Mouse (Mus musculus) MEL (cell line): ENCODE results near the gene Hmmr. TPM values are rescaled to one million over a fixed set of nuclear protein-coding genes. Genes with fewer than 3 reads are reported as not detected.

Source experiments
- DNase-seq: peaks from one replicate; pipeline ENCODE4 v3.0.0; 2011; ENCODE audit warnings: low read depth, low spot score
- H3K27ac ChIP-seq: 2 replicates; pipeline ENCODE4 v1.5.1; 2012; ENCODE audit warnings: low read depth, mild to moderate bottlenecking, control low read depth, low read length, moderate library complexity; ENCODE audit not compliant: control insufficient read depth
- H3K27me3 ChIP-seq, 2 experiments: fragments of 150-350 bp in 1 of 2; sonication (generic) in 1 of 2; 2 replicates each; pipeline ENCODE4 v1.6.1; 2012; ENCODE audit warnings: low read length in 2 of 2, mild to moderate bottlenecking in 2 of 2, improper control_type of control experiment in 1 of 2, moderate library complexity in 1 of 2; ENCODE audit not compliant: insufficient read depth in 2 of 2, control insufficient read depth in 1 of 2
- H3K36me3 ChIP-seq, 2 experiments: 2 replicates each; pipeline ENCODE4 v1.6.1; 2012 to 2014; ENCODE audit warnings: low read length in 2 of 2, improper control_type of control experiment in 1 of 2, inconsistent platforms in 1 of 2, mild to moderate bottlenecking in 1 of 2; ENCODE audit not compliant: insufficient read depth in 2 of 2, control insufficient read depth in 1 of 2
- H3K4me1 ChIP-seq, 2 experiments: fragments of 150-350 bp in 1 of 2; sonication (generic) in 1 of 2; 2 replicates each; pipeline ENCODE4 v1.6.1; 2012; ENCODE audit warnings: low read length in 2 of 2, improper control_type of control experiment in 1 of 2, mild to moderate bottlenecking in 1 of 2; ENCODE audit not compliant: insufficient read depth in 2 of 2, control insufficient read depth in 1 of 2
- H3K4me3 ChIP-seq, 2 experiments: fragments of 150-350 bp in 1 of 2; sonication (generic) in 1 of 2; 2 replicates each; pipeline ENCODE4 v1.5.1; 2012; ENCODE audit warnings: low read depth in 2 of 2, low read length in 2 of 2, mild to moderate bottlenecking in 2 of 2, moderate library complexity in 2 of 2, control low read depth in 1 of 2, improper control_type of control experiment in 1 of 2; ENCODE audit not compliant: control insufficient read depth in 1 of 2, insufficient read depth in 1 of 2
- H3K79me2 ChIP-seq: 2 replicates; pipeline ENCODE4 v1.6.1; 2012; ENCODE audit warnings: mild to moderate bottlenecking, low read length, moderate library complexity; ENCODE audit not compliant: control insufficient read depth, poor library complexity, insufficient read depth
- H3K9ac ChIP-seq: 2 replicates; pipeline ENCODE4 v1.6.1; 2012; ENCODE audit warnings: low read depth, mild to moderate bottlenecking, control low read depth, low read length, moderate library complexity; ENCODE audit not compliant: control insufficient read depth, poor library complexity, severe bottlenecking
- H3K9me3 ChIP-seq: fragments of 150-350 bp; sonication (generic); replicated peaks from 2 replicates; pipeline ENCODE4 v1.6.1; 2012; ENCODE audit warnings: mild to moderate bottlenecking, low read length, improper control_type of control experiment, moderate library complexity; ENCODE audit not compliant: insufficient read depth
- CTCF ChIP-seq, 3 experiments: IDR thresholded peaks in 2 of 3; conservative IDR thresholded peaks in 1 of 3; 2 replicates each; pipeline ENCODE4 v1.5.1; 2011 to 2012; ENCODE audit warnings: low read length in 3 of 3, low read depth in 2 of 3, mild to moderate bottlenecking in 2 of 3, improper control_type of control experiment in 1 of 3, inconsistent platforms in 1 of 3, mixed read lengths in 1 of 3, moderate library complexity in 1 of 3; ENCODE audit not compliant: control insufficient read depth in 1 of 3, insufficient read depth in 1 of 3, poor library complexity in 1 of 3, severe bottlenecking in 1 of 3
- ELF1 ChIP-seq: IDR thresholded peaks from 2 replicates; pipeline ENCODE4 v1.6.1; 2014; ENCODE audit warnings: low read depth, mild to moderate bottlenecking, inconsistent platforms, low read length, improper control_type of control experiment, moderate library complexity
- MAFK ChIP-seq: IDR thresholded peaks from 2 replicates; pipeline ENCODE4 v1.6.1; 2011; ENCODE audit warnings: low read depth, mild to moderate bottlenecking, low read length, improper control_type of control experiment, borderline replicate concordance
- MEF2A ChIP-seq: IDR thresholded peaks from 2 replicates; pipeline ENCODE4 v1.6.1; 2014; ENCODE audit warnings: low read depth, mild to moderate bottlenecking, inconsistent platforms, low read length, improper control_type of control experiment; ENCODE audit not compliant: poor library complexity, insufficient replicate concordance, severe bottlenecking; ENCODE audit errors: extremely low read depth
- POLR2AphosphoS2 ChIP-seq: IDR thresholded peaks from 2 replicates; pipeline ENCODE4 v1.6.1; 2011; ENCODE audit warnings: low read length, improper control_type of control experiment
- POLR2AphosphoS5 ChIP-seq: IDR thresholded peaks from 2 replicates; pipeline ENCODE4 v1.6.1; 2012; ENCODE audit warnings: low read depth, borderline replicate concordance, mild to moderate bottlenecking, inconsistent platforms, low read length, moderate library complexity, mixed read lengths
- RAD21 ChIP-seq: IDR thresholded peaks from 2 replicates; pipeline ENCODE4 v1.6.1; 2011; ENCODE audit warnings: mild to moderate bottlenecking, low read depth, low read length, improper control_type of control experiment
- SMC3 ChIP-seq: IDR thresholded peaks from 2 replicates; pipeline ENCODE4 v1.6.1; 2011; ENCODE audit warnings: low read depth, low read length, improper control_type of control experiment
- USF1 ChIP-seq: IDR thresholded peaks from 2 replicates; pipeline ENCODE4 v1.6.1; 2014; ENCODE audit warnings: low read depth, mild to moderate bottlenecking, inconsistent platforms, low read length, improper control_type of control experiment, moderate library complexity
- ZC3H11A ChIP-seq: IDR thresholded peaks from 2 replicates; pipeline ENCODE4 v1.6.1; 2012; ENCODE audit warnings: low read depth, mild to moderate bottlenecking, inconsistent platforms, low read length, improper control_type of control experiment
- ZMIZ1 ChIP-seq: IDR thresholded peaks from 2 replicates; pipeline ENCODE4 v1.6.1; 2012; ENCODE audit warnings: low read depth, mild to moderate bottlenecking, inconsistent platforms, low read length, improper control_type of control experiment, moderate library complexity
- polyA plus RNA-seq, 2 experiments: library from polyadenylated mRNA; stranded (reverse) in 1 of 2; unstranded in 1 of 2; fragments of >175 nt in 1 of 2; fragments of >200 nt in 1 of 2; gene quantifications; 2 replicates each; pipeline versions ENCODE4 v1.2.1 to v1.2.4; 2012; ENCODE audit warnings: low replicate concordance in 2 of 2, low read depth in 1 of 2; ENCODE audit not compliant: insufficient read length in 2 of 2, insufficient read depth in 1 of 2, missing spikeins in 1 of 2
- total RNA-seq: library from RNA; depleted of rRNA; stranded (reverse); fragments of 300-350 nt; gene quantifications from 2 replicates; pipeline ENCODE4 v1.2.3, GENCODE M21; 2012; rRNA removed

The Hmmr gene
- total and polyA plus RNA-seq, 3 experiments = 40.6 to 74.5 (median 55.6) TPM

GRCm38 (mm10) chr11:40677169-40677568 lies 56.1 kb downstream of the Hmmr start:
- TF ChIP-seq POLR2AphosphoS5 (no peak), POLR2AphosphoS2 (no peak; the same call in 1 of the 2 replicates), CTCF (IDR thresholded peaks at IDR 0.05 in 2 of 3, conservative IDR thresholded peaks at IDR 0.05 in 1 of 3; ENCODE audit: control insufficient read depth in 1 of 3, insufficient read depth in 1 of 3, low read depth in 2 of 3, low read length in 3 of 3, poor library complexity in 1 of 3, severe bottlenecking in 1 of 3) (peak; percentile 32 to 57 (median 57)), ELF1 (no peak), SMC3 (peak; percentile 32), MAFK (no peak), RAD21 (peak; percentile 49)
- DNase-seq = peak; percentile 52
- no peaks in the 10 kb centered on the region for H3K9me3 ChIP-seq
- no peaks in the 10 kb centered on the region for H3K27me3 ChIP-seq
- no peak overlapping the region for H3K9ac ChIP-seq
- no peaks in the 10 kb centered on the region for H3K4me1 ChIP-seq
- H3K4me3 ChIP-seq = no peak overlapping the region
- H3K27ac ChIP-seq = no peak overlapping the region
- no peaks in the 10 kb centered on the region for H3K79me2 ChIP-seq
- peaks cover 0 to 24% of the 10 kb centered on the region in 2 experiments; a peak in 2 of 4 replicates for H3K36me3 ChIP-seq

GRCm38 (mm10) chr11:40675014-40675730 lies 58.0 kb downstream of the Hmmr start:
- peaks cover 0 to 12% of the 10 kb centered on the region in 2 experiments; a peak in 2 of 4 replicates for H3K36me3 ChIP-seq
- no peak for DNase-seq
- H3K9me3 ChIP-seq = no peaks in the 10 kb centered on the region
- TF ChIP-seq ZC3H11A (no peak), MEF2A (no peak), ZMIZ1 (no peak), USF1 (no peak)
- no peak overlapping the region for H3K4me3 ChIP-seq
- no peaks in the 10 kb centered on the region for H3K79me2 ChIP-seq
- no peak overlapping the region for H3K9ac ChIP-seq
- no peaks in the 10 kb centered on the region for H3K27me3 ChIP-seq
- H3K4me1 ChIP-seq = no peaks in the 10 kb centered on the region
- no peak overlapping the region for H3K27ac ChIP-seq

Other genes starting within 250 kb of the Hmmr start
- gene Mat2b, start 38.2 kb downstream of the Hmmr start, total RNA-seq = 97.6 and 107 TPM in 2 replicates
- gene Mat2b, start 38.2 kb downstream of the Hmmr start, polyA plus RNA-seq = 100 to 1,000 TPM; 105 to 188 TPM
- 162 and 171 TPM in 2 replicates for gene Nudcd2, start 245 bp upstream of the Hmmr start, total RNA-seq
- gene Nudcd2, start 245 bp upstream of the Hmmr start, polyA plus RNA-seq = 100 to 1,000 TPM; 154 to 176 TPM
- gene Ccng1, start 21.9 kb upstream of the Hmmr start, total RNA-seq = 40.1 and 42.8 TPM in 2 replicates
- 100 to 1,000 TPM in 1 of 2 experiments, 10 to 100 TPM in 1; 23.5 to 165 TPM for gene Ccng1, start 21.9 kb upstream of the Hmmr start, polyA plus RNA-seq